Mouse (Mus musculus) midbrain, embryonic 11.5 days (tissue): Measurements from ENCODE around the gene Ank3. TPM values are rescaled to one million over a fixed set of nuclear protein-coding genes. Genes with fewer than 3 reads are reported as not detected.

Source experiments
- ATAC-seq: fragments of 200-750 bp; cut with Nextera tagmentation; 2 replicates; pipeline ENCODE4 v1.8.0; 2017; ENCODE audit warnings: moderate TSS enrichment, moderate library complexity; ENCODE audit not compliant: low FRiP score
- DNase-seq: peaks from one replicate; pipeline ENCODE4 v3.0.0; 2015; ENCODE audit warnings: low spot score; ENCODE audit errors: missing footprints
- H3K27ac ChIP-seq: fragments of 300-500 bp; sonication (generic); 2 replicates; pipeline ENCODE4 v1.5.1; 2014; ENCODE audit warnings: low read depth, low read length
- H3K27me3 ChIP-seq: fragments of 300-500 bp; sonication (generic); 2 replicates; pipeline ENCODE4 v1.6.1; 2014; ENCODE audit warnings: mild to moderate bottlenecking, low read length, moderate library complexity, mixed read lengths; ENCODE audit not compliant: control insufficient read depth, insufficient read depth
- H3K36me3 ChIP-seq: fragments of 300-500 bp; sonication (generic); 2 replicates; pipeline ENCODE4 v1.6.1; 2014; ENCODE audit warnings: mild to moderate bottlenecking, low read length, moderate library complexity, mixed read lengths; ENCODE audit not compliant: control insufficient read depth, insufficient read depth
- H3K4me1 ChIP-seq: fragments of 300-500 bp; sonication (generic); 2 replicates; pipeline ENCODE4 v1.6.1; 2014; ENCODE audit warnings: low read length; ENCODE audit not compliant: control insufficient read depth, insufficient read depth
- H3K4me2 ChIP-seq: fragments of 300-500 bp; sonication (generic); 2 replicates; pipeline ENCODE4 v1.6.1; 2014; ENCODE audit warnings: mild to moderate bottlenecking, moderate library complexity
- H3K4me3 ChIP-seq: fragments of 300-500 bp; sonication (generic); 2 replicates; pipeline ENCODE4 v1.5.1; 2014; ENCODE audit warnings: low read depth, low read length
- H3K9ac ChIP-seq: fragments of 300-500 bp; sonication (generic); 2 replicates; pipeline ENCODE4 v1.6.1; 2014; ENCODE audit warnings: low read length
- H3K9me3 ChIP-seq: fragments of 300-500 bp; sonication (generic); 2 replicates; pipeline ENCODE4 v1.6.1; 2016; ENCODE audit warnings: low read length; ENCODE audit not compliant: control insufficient read depth
- WGBS: fragments of 180-500 bp; shearing (Covaris S2); extraction: QIAGEN DNeasy Blood & Tissue Kit; methylation state at CpG from one replicate; pipeline ENCODE4 v1.1.7; 2014; 5-methylcytosine and 5-hydroxymethylcytosine counted together
- polyA plus RNA-seq: library from polyadenylated mRNA; unstranded; fragments of >200 nt; fragmentation: Nextera tagmentation; extraction: Ambion mirVana; gene quantifications from 2 replicates; pipeline ENCODE4 v1.2.1, GENCODE M21; 2014

Gene Ank3
- polyA plus RNA-seq, 1 experiment from 2014 or later = 58.8 TPM

- no peaks in the 10 kb centered on the region for H3K4me1 ChIP-seq
- H3K27ac ChIP-seq = no peak overlapping the region
- no peak overlapping the region for H3K4me2 ChIP-seq
- H3K9ac ChIP-seq = no peak overlapping the region
- no peak overlapping the region for H3K4me3 ChIP-seq
- H3K27me3 ChIP-seq = no peaks in the 10 kb centered on the region
- DNase-seq (peak; percentile 85), ATAC-seq (0 out of 2 replicates have a peak, but pooled peaks have one; percentile 33)
- H3K9me3 ChIP-seq = no peaks in the 10 kb centered on the region
- 19% methylated on average over 13 of the region's 13 CpGs for WGBS
- no peaks in the 10 kb centered on the region for H3K36me3 ChIP-seq
Measured at GRCm38 (mm10) chr10:69556278-69556677, 157.7 kb downstream of the Ank3 start.

GRCm38 (mm10) chr10:69560237-69560636, 161.7 kb downstream of the Ank3 start:
- no peak overlapping the region for H3K9ac ChIP-seq
- DNase-seq (peak; percentile 39), ATAC-seq (no peak)
- no peaks in the 10 kb centered on the region for H3K36me3 ChIP-seq
- WGBS = 80% methylated on average over 1 of the region's 1 CpGs
- H3K4me1 ChIP-seq = no peaks in the 10 kb centered on the region
- no peak overlapping the region for H3K4me2 ChIP-seq
- H3K4me3 ChIP-seq = no peak overlapping the region
- H3K9me3 ChIP-seq = no peaks in the 10 kb centered on the region
- no peak overlapping the region for H3K27ac ChIP-seq
- H3K27me3 ChIP-seq = no peaks in the 10 kb centered on the region

GRCm38 (mm10) chr10:69562931-69563330, 164.4 kb downstream of the Ank3 start:
- ATAC-seq (peak; percentile 44; the same call in 1 of the 2 replicates), DNase-seq (no peak)
- Histone ChIP-seq H3K27ac (no peak overlapping the region), H3K27me3 (no peaks in the 10 kb centered on the region), H3K36me3 (no peaks in the 10 kb centered on the region), H3K4me3 (no peak overlapping the region), H3K9ac (no peak overlapping the region), H3K4me2 (no peak overlapping the region), H3K4me1 (no peaks in the 10 kb centered on the region), H3K9me3 (no peaks in the 10 kb centered on the region)
- 83% methylated on average over 4 of the region's 4 CpGs for WGBS

- H3K9ac ChIP-seq = no peak overlapping the region
- no peak overlapping the region for H3K4me2 ChIP-seq
- H3K4me3 ChIP-seq = no peak overlapping the region
- no peaks in the 10 kb centered on the region; the same call in 1 of the 2 replicates for H3K4me1 ChIP-seq
- H3K36me3 ChIP-seq = no peaks in the 10 kb centered on the region
- DNase-seq (no peak), ATAC-seq (no peak)
- H3K9me3 ChIP-seq = no peaks in the 10 kb centered on the region
- no peak overlapping the region for H3K27ac ChIP-seq
- no peaks in the 10 kb centered on the region for H3K27me3 ChIP-seq
- 97% methylated on average over 4 of the region's 4 CpGs for WGBS
Measured at GRCm38 (mm10) chr10:69565052-69565451, 166.5 kb downstream of the Ank3 start.

GRCm38 (mm10) chr10:69568976-69569375, 170.4 kb downstream of the Ank3 start:
- Histone ChIP-seq H3K36me3 (no peaks in the 10 kb centered on the region), H3K27me3 (peaks cover 17% of the 10 kb centered on the region), H3K4me1 (peaks cover 17% of the 10 kb centered on the region), H3K9me3 (no peaks in the 10 kb centered on the region), H3K9ac (no peak overlapping the region), H3K4me3 (no peak overlapping the region), H3K27ac (no peak overlapping the region), H3K4me2 (no peak overlapping the region)
- DNase-seq = no peak
- no peak for ATAC-seq
- WGBS = 85% methylated on average over 5 of the region's 5 CpGs

- WGBS = 87% methylated on average over 8 of the region's 8 CpGs
- DNase-seq = peak; percentile 39
Measured at GRCm38 (mm10) chr10:69569740-69570139, 171.2 kb downstream of the Ank3 start.

GRCm38 (mm10) chr10:69570466-69571288, 172.1 kb downstream of the Ank3 start:
- peak overlapping the region; percentile 12 for H3K4me2 ChIP-seq
- peaks cover 22% of the 10 kb centered on the region for H3K4me1 ChIP-seq
- no peak overlapping the region for H3K9ac ChIP-seq
- H3K27me3 ChIP-seq = peaks cover 17% of the 10 kb centered on the region
- no peak overlapping the region for H3K4me3 ChIP-seq
- ATAC-seq = no peak
- H3K36me3 ChIP-seq = no peaks in the 10 kb centered on the region
- no peak overlapping the region for H3K27ac ChIP-seq
- WGBS = 39% methylated on average over 18 of the region's 18 CpGs
- peak; percentile 62 for DNase-seq
- H3K9me3 ChIP-seq = no peaks in the 10 kb centered on the region

More at GRCm38 (mm10) chr10:69569740-69570139, 171.2 kb downstream of the Ank3 start:
- peaks cover 22% of the 10 kb centered on the region for H3K4me1 ChIP-seq
- no peak overlapping the region for H3K27ac ChIP-seq
- no peak for ATAC-seq
- H3K4me3 ChIP-seq = no peak overlapping the region
- no peak overlapping the region for H3K9ac ChIP-seq
- no peaks in the 10 kb centered on the region for H3K9me3 ChIP-seq
- H3K27me3 ChIP-seq = peaks cover 17% of the 10 kb centered on the region
- H3K4me2 ChIP-seq = no peak overlapping the region
- H3K36me3 ChIP-seq = no peaks in the 10 kb centered on the region

GRCm38 (mm10) chr10:69571422-69571821, 172.8 kb downstream of the Ank3 start:
- H3K4me3 ChIP-seq = 0 out of 2 replicates have a peak overlapping the region, but pooled peaks have one; percentile 0
- no peaks in the 10 kb centered on the region for H3K36me3 ChIP-seq
- no peaks in the 10 kb centered on the region for H3K9me3 ChIP-seq
- peak overlapping the region; percentile 12 for H3K4me2 ChIP-seq
- no peak overlapping the region for H3K27ac ChIP-seq
- peaks cover 22% of the 10 kb centered on the region for H3K4me1 ChIP-seq
- ATAC-seq (no peak), DNase-seq (peak; percentile 90)
- peaks cover 17% of the 10 kb centered on the region for H3K27me3 ChIP-seq
- WGBS = 1% methylated on average over 8 of the region's 8 CpGs
- H3K9ac ChIP-seq = no peak overlapping the region

GRCm38 (mm10) chr10:69571972-69572371, 173.4 kb downstream of the Ank3 start:
- H3K4me3 ChIP-seq = 0 out of 2 replicates have a peak overlapping the region, but pooled peaks have one; percentile 0
- H3K4me1 ChIP-seq = peaks cover 22% of the 10 kb centered on the region
- H3K4me2 ChIP-seq = peak overlapping the region; percentile 12; the same call in 1 of the 2 replicates
- no peaks in the 10 kb centered on the region for H3K36me3 ChIP-seq
- H3K27me3 ChIP-seq = peaks cover 17% of the 10 kb centered on the region
- WGBS = 2% methylated on average over 9 of the region's 9 CpGs
- no peaks in the 10 kb centered on the region for H3K9me3 ChIP-seq
- no peak overlapping the region for H3K9ac ChIP-seq
- ATAC-seq (no peak), DNase-seq (peak; percentile 91)
- H3K27ac ChIP-seq = no peak overlapping the region
